Mouse (Mus musculus): ENCODE measurements at regions not wholly inside any gene's neighbourhood (a gene's known extent, or its start where the extent isn't known, plus 50 kb on each side); places are given as distances from the start of the nearest gene placed in this dataset.

- DNase-seq: no peak
These were observed 117.2 kb downstream of the Zfp36l2 start for GRCm38 (mm10) chr17:84070596-84070995.

GRCm38 (mm10) chr17:84067102-84067501 is 120.6 kb downstream of the Zfp36l2 start:
- no peak for DNase-seq

GRCm38 (mm10) chr17:84063791-84064190 is 124.0 kb downstream of the Zfp36l2 start:
- DNase-seq: no peak

GRCm38 (mm10) chr17:84061621-84062020 is 126.1 kb downstream of the Zfp36l2 start:
- no peak for DNase-seq

GRCm38 (mm10) chr17:84056469-84056868 is 131.3 kb downstream of the Zfp36l2 start:
- DNase-seq: no peak

GRCm38 (mm10) chr17:84052437-84052836 is 135.3 kb downstream of the Zfp36l2 start:
- DNase-seq: no peak

GRCm38 (mm10) chr17:84051212-84051611 is 136.5 kb downstream of the Zfp36l2 start:
- DNase-seq: no peak

GRCm38 (mm10) chr17:84048533-84048932 is 139.2 kb downstream of the Zfp36l2 start:
- no peak for DNase-seq

GRCm38 (mm10) chr17:84047520-84047919 is 140.2 kb downstream of the Zfp36l2 start:
- no peak for DNase-seq

- no peak for DNase-seq
These were observed 141.9 kb downstream of the Zfp36l2 start for GRCm38 (mm10) chr17:84045812-84046211.

- DNase-seq: no peak
These were observed 143.2 kb downstream of the Zfp36l2 start for GRCm38 (mm10) chr17:84044472-84044936.

GRCm38 (mm10) chr17:84043102-84043501 is 144.6 kb downstream of the Zfp36l2 start:
- DNase-seq: no peak

- no peak for DNase-seq
These were observed 148.3 kb downstream of the Zfp36l2 start for GRCm38 (mm10) chr17:84039444-84039843.

- no peak for DNase-seq
These were observed 150.0 kb downstream of the Zfp36l2 start for GRCm38 (mm10) chr17:84037580-84038304.

GRCm38 (mm10) chr17:84036056-84036455 is 151.7 kb downstream of the Zfp36l2 start:
- DNase-seq: no peak

- DNase-seq: no peak
These were observed 152.9 kb downstream of the Zfp36l2 start for GRCm38 (mm10) chr17:84034801-84035200.

GRCm38 (mm10) chr17:84032441-84032840 is 155.3 kb downstream of the Zfp36l2 start:
- DNase-seq: no peak

GRCm38 (mm10) chr17:84031833-84032232 is 155.9 kb downstream of the Zfp36l2 start:
- DNase-seq: no peak

- no peak for DNase-seq
These were observed 156.4 kb downstream of the Zfp36l2 start for GRCm38 (mm10) chr17:84031381-84031780.

- no peak for DNase-seq
These were observed 157.0 kb downstream of the Zfp36l2 start for GRCm38 (mm10) chr17:84030699-84031098.

- peak; percentile 59 for DNase-seq
These were observed 159.4 kb downstream of the Zfp36l2 start for GRCm38 (mm10) chr17:84028157-84028970.

GRCm38 (mm10) chr17:84027275-84027674 is 160.5 kb downstream of the Zfp36l2 start:
- no peak for DNase-seq

GRCm38 (mm10) chr17:84026110-84026509 is 161.6 kb downstream of the Zfp36l2 start:
- DNase-seq: no peak

GRCm38 (mm10) chr17:84022358-84022757 is 165.4 kb downstream of the Zfp36l2 start:
- DNase-seq: no peak

Data from cerebellum, adult 9-10 months (tissue).